Mouse (Mus musculus) neutrophil, adult 5-6 weeks (primary cell): ENCODE results near the gene 1700049E17Rik1. TPM values are rescaled to one million over a fixed set of nuclear protein-coding genes. Genes with fewer than 3 reads are reported as not detected.
"Not testable (repeated sequence)": the region's sequence is repeated elsewhere in the genome, so short reads cannot be mapped to it uniquely, and the experiment has no call there.

Experiments used
- ATAC-seq: fragments of 151-379, 151-347 bp; 2 replicates; pipeline ENCODE4 v1.8.0; 2017; ENCODE audit warnings: mild to moderate bottlenecking, moderate TSS enrichment; ENCODE audit not compliant: insufficient number of reproducible peaks, poor library complexity, low FRiP score, severe bottlenecking; ENCODE audit errors: extremely low read depth
- total RNA-seq: library from RNA; stranded (forward); fragments of 200-1000 nt; gene quantifications from 2 replicates; pipeline ENCODE4 v1.2.3, GENCODE M21; 2017

The 1700049E17Rik1 gene
- total RNA-seq, result not detected in 2 replicates

GRCm38 (mm10) chr14:41924649-41925048 is at the start of gene 1700049E17Rik1:
Gene 1700049E17Rik1 (plus strand): TSS chr14:41924949.
- ATAC-seq, result not testable (repeated sequence)

GRCm38 (mm10) chr14:41907190-41907589 is 17.6 kb upstream of the 1700049E17Rik1 start, which contains the start of gene Gm7980:
Gene Gm7980 (minus strand): TSS chr14:41907290.
- ATAC-seq, result not testable (repeated sequence)

GRCm38 (mm10) chr14:41943695-41944094 is 18.9 kb downstream of the 1700049E17Rik1 start, which contains the start of gene 1700024B05Rik:
Gene 1700024B05Rik (plus strand): TSS chr14:41943995.
- ATAC-seq, result not testable (repeated sequence)

GRCm38 (mm10) chr14:41964095-41964494 is 39.3 kb downstream of the 1700049E17Rik1 start:
- not testable (repeated sequence) for ATAC-seq

GRCm38 (mm10) chr14:41967827-41968226 is 43.1 kb downstream of the 1700049E17Rik1 start, which contains the start of gene Gm6401:
Gene Gm6401 (minus strand): TSS chr14:41967927.
- not testable (repeated sequence) for ATAC-seq

- not testable (repeated sequence) for ATAC-seq
Observed at GRCm38 (mm10) chr14:41968596-41968995, 43.8 kb downstream of the 1700049E17Rik1 start.

Other genes starting within 250 kb of the 1700049E17Rik1 start
- not detected in 2 replicates for gene Gm8068, start 223.1 kb upstream of the 1700049E17Rik1 start, total RNA-seq
- gene Gm7929, start 174.3 kb upstream of the 1700049E17Rik1 start, total RNA-seq, result not detected in 2 replicates
- not detected in 2 replicates for gene Gm47189, start 152.5 kb upstream of the 1700049E17Rik1 start, total RNA-seq
- gene Gm7980, start 17.7 kb upstream of the 1700049E17Rik1 start, total RNA-seq, result not detected in 2 replicates
- gene 1700024B05Rik, start 19.0 kb downstream of the 1700049E17Rik1 start, total RNA-seq, result 0.47 TPM in 1 of 2 replicates, not detected in the other
- not detected in 2 replicates for gene Gm6401, start 43.0 kb downstream of the 1700049E17Rik1 start, total RNA-seq
- gene Gm3543, start 58.4 kb downstream of the 1700049E17Rik1 start, total RNA-seq, result not detected in 2 replicates
- not detected in 2 replicates for gene Gm7951, start 192.4 kb downstream of the 1700049E17Rik1 start, total RNA-seq
- gene Gm17027, start 237.7 kb downstream of the 1700049E17Rik1 start, total RNA-seq, result not detected in 2 replicates